Mouse (Mus musculus): ENCODE data around the gene Wrap53. TPM values are rescaled to one million over a fixed set of nuclear protein-coding genes. Genes with fewer than 3 reads are reported as not detected.
A peak's percentile ranks its signal among the peaks of the same experiment; 100 is the strongest.
"Not testable (repeated sequence)": the region's sequence is repeated elsewhere in the genome, so short reads cannot be mapped to it uniquely, and the experiment has no call there.

The Wrap53 gene
- total RNA-seq (2021) = 10 to 100 TPM; 11.7 to 12.5 TPM

DNA sequence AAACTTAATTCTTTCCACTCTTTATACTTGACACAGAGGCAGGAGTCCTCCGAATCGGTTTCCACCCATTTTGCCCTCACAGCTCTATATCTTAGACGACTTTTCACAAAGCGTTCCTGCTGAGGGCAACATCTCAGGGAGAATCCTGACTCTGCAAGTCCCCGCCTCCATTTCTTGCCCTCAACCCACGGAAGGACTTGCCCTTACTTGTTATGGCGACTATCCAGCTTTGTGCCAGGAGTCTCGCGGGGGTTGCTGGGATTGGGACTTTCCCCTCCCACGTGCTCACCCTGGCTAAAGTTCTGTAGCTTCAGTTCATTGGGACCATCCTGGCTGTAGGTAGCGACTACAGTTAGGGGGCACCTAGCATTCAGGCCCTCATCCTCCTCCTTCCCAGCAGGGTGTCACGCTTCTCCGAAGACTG, at the start of gene Wrap53, which contains the start of gene Trp53:
Gene Wrap53, minus strand, starts transcription at position 165 of the 424 bp plus-strand sequence.
Gene Trp53, plus strand, starts transcription at position 269 of the 424 bp plus-strand sequence.
- DNase-seq (ENCODE audit: extremely low spot score in 1 of 2, low spot score in 1 of 2) = peak; percentile 48 to 65

GRCm38 (mm10) chr11:69629802-69630201, 49.7 kb upstream of the Wrap53 start:
- no peak for DNase-seq (ENCODE audit: extremely low spot score in 1 of 2, low spot score in 1 of 2)

DNA sequence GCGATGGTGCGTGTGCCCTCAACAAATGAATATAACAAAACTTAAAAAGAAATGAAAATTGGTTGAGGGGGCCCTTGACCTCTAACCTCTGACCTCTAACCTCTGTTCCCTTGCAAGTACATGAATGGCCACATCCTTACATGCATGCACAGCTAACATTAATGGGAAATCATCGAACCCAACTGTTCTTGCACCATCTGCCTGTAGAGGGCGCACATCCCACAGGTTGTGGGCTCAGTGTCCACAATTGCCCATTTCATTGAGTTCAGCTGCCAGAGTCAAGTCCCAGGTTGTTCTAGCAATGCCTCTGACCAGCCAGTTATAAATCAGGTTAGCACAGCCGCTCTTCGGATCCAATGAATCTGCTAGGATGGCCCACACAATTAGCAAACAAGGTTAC, 48.2 kb upstream of the Wrap53 start:
- DNase-seq (ENCODE audit: extremely low spot score in 1 of 2, low spot score in 1 of 2) = peak; percentile 38 to 87

DNA sequence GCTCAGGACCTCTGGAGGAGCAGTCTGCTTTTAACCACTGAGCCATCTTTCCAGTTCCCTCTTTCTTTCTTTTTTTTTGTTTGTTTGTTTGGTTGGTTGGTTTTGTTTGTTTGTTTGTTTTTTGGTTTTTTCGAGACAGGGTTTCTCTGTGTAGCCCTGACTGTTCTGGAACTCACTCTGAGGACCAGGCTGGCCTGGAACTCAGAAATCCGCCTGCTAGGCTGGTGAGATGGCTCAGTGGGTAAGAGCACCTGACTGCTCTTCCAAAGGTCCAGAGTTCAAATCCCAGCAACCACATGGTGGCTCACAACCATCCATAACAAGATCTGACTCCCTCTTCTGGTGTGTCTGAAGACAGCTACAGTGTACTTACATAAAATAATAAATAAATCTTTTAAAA, 44.3 kb upstream of the Wrap53 start:
- DNase-seq (ENCODE audit: extremely low spot score in 1 of 2, low spot score in 1 of 2) = not testable (repeated sequence)

DNA sequence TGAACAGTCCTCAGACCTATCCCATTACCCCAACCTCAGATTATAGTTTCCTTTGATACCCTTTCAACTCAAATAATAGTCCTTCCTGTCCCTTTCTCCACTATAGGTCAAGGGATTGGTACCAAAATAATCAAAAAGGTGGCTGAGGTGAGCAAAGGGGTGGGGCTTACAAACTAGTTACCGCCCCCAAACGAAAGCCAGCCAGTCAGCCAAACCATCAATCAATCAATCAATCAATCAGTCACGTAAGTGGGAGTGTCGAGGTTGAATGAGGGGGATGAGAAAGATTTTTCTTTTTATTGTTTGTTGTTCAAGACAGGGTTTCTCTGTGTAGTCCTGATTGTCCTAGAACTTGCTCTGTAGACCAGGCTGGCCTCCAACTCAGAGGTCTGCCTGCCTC, 43.0 kb upstream of the Wrap53 start:
- no peak for DNase-seq (ENCODE audit: extremely low spot score in 1 of 2, low spot score in 1 of 2)

- DNase-seq (ENCODE audit: extremely low spot score in 1 of 2, low spot score in 1 of 2) = no peak
Observed at GRCm38 (mm10) chr11:69622406-69622805, 42.4 kb upstream of the Wrap53 start.

- peak; percentile 31 to 49 for DNase-seq (ENCODE audit: extremely low spot score in 1 of 2, low spot score in 1 of 2)
Observed at GRCm38 (mm10) chr11:69621571-69622268, 41.7 kb upstream of the Wrap53 start, which contains the start of gene Sat2. Gene Sat2 (plus strand): TSS chr11:69622024.

DNA sequence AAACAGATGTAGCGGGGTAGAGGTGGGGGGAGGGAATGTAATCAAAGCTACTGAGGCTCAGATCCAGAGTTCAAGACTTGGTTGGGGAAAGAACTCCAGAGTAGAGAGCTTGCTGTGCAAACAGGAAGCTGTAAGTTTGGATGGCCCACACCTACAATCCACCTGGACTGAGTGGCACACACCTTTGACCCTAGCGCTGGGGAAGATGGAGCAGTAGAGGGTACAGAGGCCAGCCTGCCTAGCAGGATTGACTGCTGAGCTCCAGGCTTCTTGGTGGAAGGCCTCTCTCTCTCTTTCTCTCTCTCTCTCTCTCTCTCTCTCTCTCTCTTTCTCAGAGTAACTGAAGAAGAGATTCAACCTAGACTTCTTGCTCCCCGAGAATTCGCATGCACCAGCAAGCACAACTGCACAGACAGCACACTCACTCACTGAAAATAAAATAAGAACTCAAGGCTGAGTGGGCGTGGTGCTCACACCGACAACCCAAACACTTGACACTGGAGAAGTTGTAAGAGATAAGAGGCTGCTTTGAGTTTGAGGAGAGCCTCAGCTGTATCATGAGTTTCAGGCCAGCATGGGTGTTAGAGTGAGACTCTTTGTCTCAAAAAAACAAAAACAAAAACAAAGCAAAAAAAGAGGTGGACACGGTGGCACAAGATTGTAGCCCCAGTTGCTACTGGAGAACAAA, 40.5 kb upstream of the Wrap53 start:
- DNase-seq (ENCODE audit: extremely low spot score in 1 of 2, low spot score in 1 of 2) = no peak

- DNase-seq (ENCODE audit: extremely low spot score in 1 of 2, low spot score in 1 of 2) = no peak
Observed at GRCm38 (mm10) chr11:69617805-69618204, 37.8 kb upstream of the Wrap53 start, which contains the start of gene Shbg. Gene Shbg (minus strand): TSS chr11:69617905.

- DNase-seq (ENCODE audit: extremely low spot score in 1 of 2, low spot score in 1 of 2) = no peak
Observed at GRCm38 (mm10) chr11:69616781-69617180, 36.7 kb upstream of the Wrap53 start.

GRCm38 (mm10) chr11:69614257-69614588, 34.2 kb upstream of the Wrap53 start:
- DNase-seq (ENCODE audit: extremely low spot score in 1 of 2, low spot score in 1 of 2) = not testable (repeated sequence)

GRCm38 (mm10) chr11:69613553-69614256, 33.6 kb upstream of the Wrap53 start:
- DNase-seq (ENCODE audit: extremely low spot score in 1 of 2, low spot score in 1 of 2) = peak; percentile 64 to 90

- DNase-seq (ENCODE audit: extremely low spot score in 1 of 2, low spot score in 1 of 2) = no peak
Observed at GRCm38 (mm10) chr11:69610899-69611298, 30.8 kb upstream of the Wrap53 start.

GRCm38 (mm10) chr11:69609416-69609815, 29.4 kb upstream of the Wrap53 start:
- no peak for DNase-seq (ENCODE audit: extremely low spot score in 1 of 2, low spot score in 1 of 2)

GRCm38 (mm10) chr11:69608525-69608924, 28.5 kb upstream of the Wrap53 start:
- no peak for DNase-seq (ENCODE audit: extremely low spot score in 1 of 2, low spot score in 1 of 2)

GRCm38 (mm10) chr11:69606832-69607231, 26.8 kb upstream of the Wrap53 start:
- no peak for DNase-seq (ENCODE audit: extremely low spot score in 1 of 2, low spot score in 1 of 2)

DNA sequence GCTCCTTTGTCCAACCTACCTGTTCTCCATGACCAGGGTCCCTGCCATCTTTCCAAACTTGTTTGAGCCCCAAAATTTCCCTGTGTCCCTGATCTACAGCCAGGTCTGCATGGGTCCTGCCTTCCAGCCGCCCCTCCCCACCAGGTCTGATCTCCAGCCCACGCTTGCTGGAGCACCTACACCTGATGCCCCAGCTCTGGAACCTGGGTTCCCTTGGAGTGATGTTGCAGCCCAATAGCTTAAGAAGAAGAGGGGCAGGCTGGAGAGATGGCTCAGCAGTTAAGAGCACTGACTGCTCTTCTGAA, 26.4 kb upstream of the Wrap53 start:
- DNase-seq (ENCODE audit: extremely low spot score in 1 of 2, low spot score in 1 of 2) = no peak

- DNase-seq (ENCODE audit: extremely low spot score in 1 of 2, low spot score in 1 of 2) = peak; percentile 78 to 81
Observed at GRCm38 (mm10) chr11:69605726-69606490, 25.9 kb upstream of the Wrap53 start, which contains the start of gene Atp1b2. Gene Atp1b2 (minus strand): TSS chr11:69605942.

DNA sequence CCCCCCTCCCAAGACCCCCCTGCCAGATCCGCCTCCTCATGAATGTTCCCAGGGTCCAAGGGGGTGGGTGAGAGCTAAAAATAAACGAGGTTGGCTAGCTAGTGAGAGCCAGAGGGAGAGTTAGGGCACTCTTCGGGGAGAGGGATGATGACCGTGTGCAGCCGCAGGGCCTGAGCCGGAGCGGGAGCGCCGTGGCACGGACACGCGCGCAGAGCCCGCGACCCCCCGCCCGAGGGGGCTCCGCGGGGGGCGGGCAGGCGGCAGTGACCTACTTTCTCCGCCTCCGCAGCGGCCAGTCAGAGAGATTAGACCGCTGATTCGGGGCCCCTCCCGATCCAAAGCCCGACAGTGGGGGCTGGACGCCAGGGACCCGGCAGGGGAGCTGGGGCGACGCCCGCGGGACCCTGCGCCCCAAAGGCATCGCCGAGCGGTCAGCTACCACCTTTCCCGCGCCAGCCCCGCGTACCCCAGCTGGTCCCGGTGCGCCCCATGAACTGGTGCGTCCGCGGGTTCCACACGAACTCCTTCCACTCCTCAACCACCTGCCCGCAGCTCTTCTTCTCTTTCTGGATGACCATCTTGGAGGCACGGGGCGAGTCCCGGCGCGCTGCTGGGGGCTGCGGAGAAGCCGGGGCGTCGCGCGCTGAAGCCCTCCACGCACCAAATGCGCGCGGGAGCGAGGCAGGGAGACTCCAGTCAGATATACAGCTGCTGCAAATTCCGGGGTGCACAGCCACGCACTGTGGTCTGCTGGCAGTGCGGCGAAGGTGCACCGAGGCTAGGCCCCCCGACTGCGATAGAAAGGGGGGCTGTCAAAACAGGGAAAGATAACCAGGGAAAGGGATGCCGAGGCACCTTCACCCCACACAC, 25.0 kb upstream of the Wrap53 start:
- peak in 1 of 2 experiments; percentile 31 for DNase-seq (ENCODE audit: extremely low spot score in 1 of 2, low spot score in 1 of 2)

DNA sequence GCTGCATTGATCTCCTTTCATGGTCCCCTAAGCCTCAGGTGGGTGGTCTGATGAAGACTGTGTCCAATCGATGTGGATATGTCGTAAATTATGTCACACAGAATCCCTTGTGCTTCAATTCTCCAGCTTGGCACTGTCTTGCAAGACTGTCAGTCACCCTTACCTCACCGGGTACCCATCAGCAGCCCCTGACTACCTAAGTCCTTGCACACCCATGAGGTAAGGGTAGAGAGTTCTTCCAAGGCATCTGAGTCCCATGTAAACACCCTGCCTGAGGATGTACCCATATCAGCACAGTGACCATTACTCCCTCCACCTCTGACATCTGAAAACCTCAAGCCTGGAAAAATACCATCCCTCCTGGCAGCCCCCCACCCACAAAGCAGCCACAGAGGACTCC, 24.3 kb upstream of the Wrap53 start:
- no peak for DNase-seq (ENCODE audit: extremely low spot score in 1 of 2, low spot score in 1 of 2)
